Mouse (Mus musculus) 3134 (cell line): ENCODE results near the gene Dennd6b.

ENCODE experiments used
- DNase-seq: peaks from one replicate; pipeline ENCODE4 v3.0.0-alpha.2; 2011; ENCODE audit warnings: low spot score; ENCODE audit not compliant: insufficient read length; ENCODE audit errors: extremely low read depth

The Dennd6b gene

DNA sequence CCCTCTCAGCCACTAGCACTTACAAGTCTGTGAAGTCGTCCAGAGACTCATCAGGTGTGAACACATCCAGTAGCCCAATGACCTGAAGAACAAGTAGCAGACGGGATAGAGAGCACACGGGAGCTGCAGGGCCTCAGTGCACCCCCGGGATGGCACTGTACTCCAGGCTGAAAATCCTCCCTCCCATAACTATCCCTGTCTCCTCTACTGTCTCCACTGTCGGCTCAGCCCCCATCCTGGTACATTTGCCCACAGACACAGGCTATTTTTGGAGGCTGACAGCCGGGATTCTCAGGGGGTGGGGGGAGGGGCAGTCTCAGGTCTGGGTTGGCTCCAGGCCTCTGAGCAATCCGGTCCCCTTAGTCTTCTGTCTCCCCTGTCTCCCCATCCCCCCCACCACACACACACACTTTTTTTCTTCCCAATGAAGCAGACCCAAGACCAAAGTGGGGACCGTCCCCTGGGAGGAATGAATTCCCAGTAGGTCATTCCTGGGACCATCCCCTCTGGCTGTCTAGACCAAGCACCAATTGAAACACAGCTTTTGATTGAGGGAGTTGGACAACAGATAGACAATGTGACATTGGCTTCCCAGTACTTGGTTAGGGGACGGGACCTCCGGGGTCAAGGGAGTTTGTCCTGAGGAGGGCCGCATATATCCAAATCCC lies 58.8 kb downstream of the Dennd6b start:
- no peak for DNase-seq

DNA sequence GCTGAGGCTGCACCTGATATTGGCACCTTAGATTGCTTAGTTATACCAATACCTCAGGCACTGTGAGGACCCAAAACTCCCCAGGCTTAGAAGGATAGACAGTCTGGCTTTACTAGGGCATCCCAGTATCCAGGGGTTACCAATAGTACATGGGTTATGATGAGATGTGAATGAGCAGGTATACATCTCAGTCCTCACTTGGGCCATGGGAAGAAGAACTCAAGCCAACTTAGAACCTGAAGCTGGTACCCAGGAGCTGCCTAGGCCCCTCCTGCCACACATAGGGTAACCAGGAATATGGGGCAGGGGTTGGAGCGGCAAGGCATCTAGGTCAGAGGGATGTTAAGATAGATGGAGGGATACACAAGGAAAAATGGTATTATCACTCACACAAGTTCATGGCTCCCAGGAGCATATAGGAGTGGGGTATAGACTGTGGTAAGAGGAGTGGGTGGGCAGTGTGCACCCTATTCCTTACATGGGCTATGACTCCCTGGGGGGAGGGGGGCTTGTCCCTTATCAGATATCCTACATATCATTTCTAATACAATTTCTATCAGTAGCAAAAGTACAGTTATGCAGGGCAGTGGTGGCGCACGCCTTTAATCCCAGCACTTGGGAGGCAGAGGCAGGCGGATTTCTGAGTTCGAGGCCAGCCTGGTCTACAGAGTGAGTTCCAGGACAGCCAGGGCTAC lies 59.7 kb downstream of the Dennd6b start:
- DNase-seq = no peak
